Mouse (Mus musculus) embryonic facial prominence, embryonic 10.5 days (tissue): ENCODE measurements around the gene Txndc17. TPM values are rescaled to one million over a fixed set of nuclear protein-coding genes. Genes with fewer than 3 reads are reported as not detected.
"Not testable (repeated sequence)": the region's sequence is repeated elsewhere in the genome, so short reads cannot be mapped to it uniquely, and the experiment has no call there.

Source experiments
- DNase-seq: peaks from one replicate; pipeline ENCODE4 v3.0.0-alpha.2; 2017; ENCODE audit warnings: low spot score
- H3K27ac ChIP-seq: fragments of 300-500 bp; sonication (generic); replicated peaks from 2 replicates; pipeline ENCODE4 v1.5.1; 2016; ENCODE audit warnings: mild to moderate bottlenecking
- H3K27me3 ChIP-seq: fragments of 300-500 bp; sonication (generic); replicated peaks from 2 replicates; pipeline ENCODE4 v1.6.1; 2016; ENCODE audit warnings: low read depth, mild to moderate bottlenecking; ENCODE audit not compliant: poor library complexity, severe bottlenecking
- H3K36me3 ChIP-seq: fragments of 300-500 bp; sonication (generic); replicated peaks from 2 replicates; pipeline ENCODE4 v1.6.1; 2016; ENCODE audit warnings: mild to moderate bottlenecking, moderate library complexity
- H3K4me1 ChIP-seq: fragments of 300-500 bp; sonication (generic); 2 replicates; pipeline ENCODE4 v1.6.1; 2016
- H3K4me3 ChIP-seq: fragments of 300-500 bp; sonication (generic); 2 replicates; pipeline ENCODE4 v1.5.1; 2016; ENCODE audit warnings: mild to moderate bottlenecking, moderate library complexity
- H3K9me3 ChIP-seq: fragments of 300-500 bp; sonication (generic); 2 replicates; pipeline ENCODE4 v1.6.1; 2016; ENCODE audit warnings: mild to moderate bottlenecking
- WGBS: fragments of 180-500 bp; shearing (Covaris S2); methylation state at CpG from one replicate; pipeline ENCODE4 v1.1.7; 2016; 5-methylcytosine and 5-hydroxymethylcytosine counted together
- polyA plus RNA-seq: library from polyadenylated mRNA; unstranded; fragments of >200 nt; fragmentation: Nextera tagmentation; extraction: Ambion mirVana; gene quantifications from 2 replicates; pipeline ENCODE4 v1.2.1, GENCODE M21; 2016

Gene Txndc17
- polyA plus RNA-seq = 180 TPM in 2 replicates

DNA sequence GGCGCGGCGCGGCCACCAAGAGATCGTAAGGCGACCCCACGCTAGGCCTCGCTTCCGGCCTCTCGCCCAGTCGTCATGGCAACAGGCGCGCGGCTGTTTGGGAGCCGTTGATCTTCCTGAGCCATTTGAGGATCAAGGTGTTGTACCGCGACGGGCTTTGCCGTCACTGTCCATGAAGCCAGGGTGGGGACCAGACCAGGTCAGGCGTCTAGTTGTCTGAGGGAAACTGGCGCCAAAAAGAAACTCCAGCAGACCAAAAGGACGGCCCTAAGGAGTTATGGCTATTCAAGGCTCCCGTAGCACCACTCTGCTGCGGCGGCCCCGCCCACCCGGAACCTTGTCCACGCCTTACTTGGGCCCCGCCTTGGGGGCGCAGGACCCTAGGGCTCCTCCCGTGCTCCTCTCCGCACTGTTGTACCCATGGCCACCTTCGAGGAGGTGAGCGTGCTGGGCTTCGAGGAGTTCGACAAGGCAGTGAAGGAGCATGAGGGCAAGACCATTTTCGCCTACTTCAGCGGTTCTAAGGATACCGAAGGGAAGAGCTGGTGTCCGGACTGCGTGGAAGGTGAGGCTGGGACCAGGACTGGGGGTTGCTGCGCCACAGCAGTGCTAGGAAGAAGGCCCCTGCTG lies at the start of gene Txndc17, which contains the start of gene 4933427D14Rik:
Gene Txndc17 (plus strand): TSS at position 344 of the 630 bp plus-strand sequence.
Gene 4933427D14Rik (minus strand): TSS at position 256 of the 630 bp plus-strand sequence.
- Histone ChIP-seq H3K4me3 (peak within 1 kb of the TSS; percentile 87), H3K36me3 (peaks cover 47% of the 10 kb centered on the region), H3K27me3 (no peaks in the 10 kb centered on the region), H3K9me3 (no peaks in the 10 kb centered on the region), H3K27ac (peak within 1 kb of the TSS; percentile 86), H3K4me1 (peaks cover 37% of the 10 kb centered on the region)
- DNase-seq = peak; percentile 91
- under 1% methylated on average over 42 of the region's 42 CpGs for WGBS

DNA sequence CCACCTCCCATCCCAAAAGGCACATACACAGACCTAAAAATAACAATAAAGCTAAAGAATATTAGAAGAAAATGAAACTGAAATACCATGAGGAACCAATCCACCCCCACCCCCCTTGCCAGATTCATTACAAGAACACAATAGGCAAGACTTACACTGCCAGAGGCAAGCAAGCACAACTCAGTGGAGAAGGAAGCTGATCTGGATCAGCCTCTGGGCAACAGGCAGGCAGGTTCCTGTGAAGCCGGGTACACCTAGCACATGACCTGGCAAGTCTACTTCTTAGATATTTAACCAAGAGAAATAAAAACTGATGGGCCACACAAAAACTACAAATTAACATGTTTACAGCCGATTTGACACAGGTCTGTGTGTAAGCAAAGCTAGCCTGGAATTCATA lies 44.1 kb upstream of the Txndc17 start:
- H3K27me3 ChIP-seq = no peaks in the 10 kb centered on the region
- no peaks in the 10 kb centered on the region for H3K4me1 ChIP-seq
- H3K4me3 ChIP-seq = no peak overlapping the region
- no peaks in the 10 kb centered on the region for H3K9me3 ChIP-seq
- H3K27ac ChIP-seq = no peak overlapping the region
- 93% methylated on average over 2 of the region's 2 CpGs for WGBS
- DNase-seq = no peak
- H3K36me3 ChIP-seq = peaks cover 88% of the 10 kb centered on the region

DNA sequence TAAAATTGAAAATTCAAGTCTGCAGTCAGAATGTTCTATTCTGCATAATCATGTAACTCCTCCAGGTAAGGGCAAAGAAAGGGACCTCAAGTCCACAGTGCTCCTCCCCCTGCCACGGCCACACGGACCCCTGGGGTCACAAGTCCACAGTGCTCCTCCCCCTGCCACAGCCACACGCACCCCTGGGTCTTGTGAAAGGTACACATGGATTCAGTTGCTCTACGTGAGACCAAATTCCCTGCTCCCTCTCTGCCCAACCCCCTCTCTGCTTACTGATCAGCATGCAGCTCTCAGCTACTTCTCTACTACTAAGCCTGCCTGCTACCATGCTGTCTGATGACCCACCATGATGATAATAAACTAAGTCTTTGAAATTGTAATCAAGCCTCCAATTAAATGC lies 37.5 kb upstream of the Txndc17 start:
- DNase-seq = no peak
- Histone ChIP-seq H3K27me3 (no peaks in the 10 kb centered on the region), H3K4me3 (no peak overlapping the region), H3K4me1 (no peaks in the 10 kb centered on the region), H3K9me3 (no peaks in the 10 kb centered on the region), H3K36me3 (peaks cover 92% of the 10 kb centered on the region), H3K27ac (no peak overlapping the region)
- 83% methylated on average over 4 of the region's 4 CpGs for WGBS

DNA sequence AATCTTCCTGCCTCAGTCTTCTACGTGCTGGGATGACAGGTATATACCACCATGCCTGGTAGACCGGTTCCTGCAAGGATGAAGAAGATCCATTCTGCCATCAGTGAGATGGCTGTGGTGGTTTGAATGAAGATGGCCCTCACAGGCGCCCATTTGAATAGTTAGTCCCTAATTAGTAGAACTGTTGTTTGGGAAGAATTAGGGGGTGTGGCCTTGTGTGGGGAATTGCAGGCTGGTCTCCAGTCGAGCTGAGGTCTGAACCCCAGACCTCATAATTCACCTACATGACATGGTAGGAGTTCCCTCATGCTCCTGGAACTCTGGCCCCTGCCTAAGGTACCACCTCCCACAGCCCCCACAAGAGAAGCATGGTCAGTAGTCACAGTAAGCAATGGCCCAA lies 35.4 kb upstream of the Txndc17 start:
- not testable (repeated sequence) for DNase-seq
- H3K36me3 ChIP-seq = peaks cover 92% of the 10 kb centered on the region

DNA sequence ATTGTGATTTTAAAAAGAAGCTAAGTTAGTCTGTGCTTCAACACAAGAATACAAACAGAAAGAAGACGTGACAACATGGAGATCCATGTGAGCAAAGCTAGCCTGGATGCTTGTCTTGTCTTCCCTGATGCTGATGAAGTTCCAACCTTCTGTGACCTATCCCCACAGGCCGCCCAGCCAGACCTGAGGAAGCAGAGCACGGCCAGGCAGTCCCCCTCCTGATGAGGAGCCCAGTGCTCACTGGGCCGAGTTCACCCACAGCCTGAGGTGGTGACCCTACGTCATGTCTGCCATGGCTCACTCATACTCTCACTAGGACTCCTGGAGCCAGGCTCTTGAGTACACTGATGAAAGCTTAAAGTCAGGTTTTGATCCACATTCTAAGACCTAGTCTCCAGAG lies 33.8 kb upstream of the Txndc17 start:
- Histone ChIP-seq H3K4me1 (no peaks in the 10 kb centered on the region), H3K36me3 (peaks cover 94% of the 10 kb centered on the region)

More for the DNA sequence above, 35.4 kb upstream of the Txndc17 start:
- H3K4me1 ChIP-seq, H3K9me3 ChIP-seq, H3K4me3 ChIP-seq, H3K27ac ChIP-seq, H3K27me3 ChIP-seq: not testable (repeated sequence)
- 82% methylated on average over 4 of the region's 4 CpGs for WGBS

DNA sequence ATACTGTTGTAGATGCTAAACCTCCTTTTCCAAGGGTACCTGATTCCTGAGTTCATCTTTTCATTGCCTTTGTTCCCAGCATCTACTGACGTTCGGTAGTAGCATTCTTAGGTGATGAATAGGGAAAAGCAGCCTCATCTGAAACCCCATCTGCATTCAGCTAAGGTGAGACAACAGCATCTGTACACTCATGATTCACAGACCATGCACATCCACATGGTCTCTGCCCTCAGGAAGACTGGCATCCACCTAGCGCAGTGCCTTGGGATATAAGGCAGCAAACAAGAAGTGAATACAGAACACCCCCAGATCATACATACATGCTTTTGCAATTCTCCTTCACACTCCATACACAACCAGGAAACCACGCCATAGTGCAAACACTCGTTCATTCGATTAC lies 32.6 kb upstream of the Txndc17 start:
- Histone ChIP-seq H3K9me3 (no peaks in the 10 kb centered on the region), H3K36me3 (peaks cover 94% of the 10 kb centered on the region), H3K4me3 (no peak overlapping the region), H3K27me3 (no peaks in the 10 kb centered on the region), H3K4me1 (no peaks in the 10 kb centered on the region), H3K27ac (no peak overlapping the region)
- 90% methylated on average over 6 of the region's 6 CpGs for WGBS
- DNase-seq = no peak

More for the DNA sequence above, 33.8 kb upstream of the Txndc17 start:
- no peak for DNase-seq
- Histone ChIP-seq H3K27ac (no peak overlapping the region), H3K9me3 (no peaks in the 10 kb centered on the region), H3K4me3 (no peak overlapping the region), H3K27me3 (no peaks in the 10 kb centered on the region)
- WGBS = 82% methylated on average over 5 of the region's 5 CpGs

DNA sequence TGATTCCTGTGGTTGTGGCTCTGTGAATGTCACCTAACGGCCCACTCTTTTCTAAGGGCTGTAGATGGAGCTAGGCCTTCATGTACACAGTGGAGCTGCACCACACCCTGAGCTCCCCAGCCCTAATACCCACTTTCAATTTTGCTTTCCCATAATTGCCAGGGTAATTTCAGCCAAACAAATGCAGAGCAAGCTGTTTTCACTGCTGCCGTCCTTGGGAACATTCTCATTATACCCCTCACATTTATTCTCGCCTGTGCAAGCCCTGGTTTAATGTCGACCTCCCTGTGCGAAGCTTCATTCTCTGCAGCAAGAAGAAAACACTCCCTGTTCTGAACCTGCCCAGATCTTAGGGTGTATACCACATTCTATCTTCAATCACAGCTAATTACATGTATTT lies 31.4 kb upstream of the Txndc17 start:
- Histone ChIP-seq H3K4me1 (no peaks in the 10 kb centered on the region), H3K27me3 (no peaks in the 10 kb centered on the region), H3K4me3 (no peak overlapping the region), H3K36me3 (peaks cover 91% of the 10 kb centered on the region), H3K9me3 (no peaks in the 10 kb centered on the region), H3K27ac (no peak overlapping the region)
- no peak for DNase-seq
- 85% methylated on average over 5 of the region's 5 CpGs for WGBS

DNA sequence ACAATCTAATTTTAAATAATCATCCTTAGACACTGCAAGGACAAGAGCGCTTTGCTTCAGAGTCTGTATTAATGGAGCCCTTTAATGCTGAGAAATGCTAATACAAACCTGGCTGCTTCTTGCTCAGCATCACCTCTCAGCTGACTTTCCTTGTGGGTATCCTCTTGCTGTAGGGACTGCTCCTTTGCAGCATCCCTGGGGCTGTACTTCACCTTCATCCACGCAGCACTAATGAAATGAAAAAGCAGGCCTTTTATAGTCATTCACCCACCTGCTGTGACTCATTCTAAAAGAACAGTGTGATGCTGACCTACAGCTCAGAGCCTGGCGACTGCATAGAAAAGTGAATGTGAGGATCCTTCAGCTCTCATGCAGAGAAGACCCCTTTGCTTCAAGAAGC lies 30.8 kb upstream of the Txndc17 start:
- Histone ChIP-seq H3K36me3 (peaks cover 97% of the 10 kb centered on the region), H3K27me3 (no peaks in the 10 kb centered on the region)

DNA sequence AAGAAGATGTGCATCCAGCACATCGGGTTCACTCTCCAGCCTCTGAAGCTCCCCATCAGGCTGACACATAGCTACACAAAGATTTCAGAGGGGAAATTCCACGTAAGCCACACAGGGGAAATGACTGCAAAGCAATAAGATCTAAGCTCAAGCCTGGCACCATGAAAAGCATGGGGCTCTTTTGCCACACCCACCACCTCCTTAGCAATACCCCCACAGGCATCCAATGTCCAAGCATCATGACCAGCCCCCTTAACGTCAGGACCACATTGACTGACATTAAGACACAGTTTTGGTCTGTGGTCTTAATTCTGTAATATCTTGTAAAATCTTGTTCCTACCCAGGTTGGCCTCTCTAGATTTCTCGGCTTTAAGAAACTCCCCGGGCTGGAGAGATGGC lies 26.8 kb upstream of the Txndc17 start:
- H3K36me3 ChIP-seq = peaks cover 74% of the 10 kb centered on the region
- no peak overlapping the region for H3K4me3 ChIP-seq
- H3K9me3 ChIP-seq = no peaks in the 10 kb centered on the region
- 91% methylated on average over 5 of the region's 5 CpGs for WGBS
- no peak for DNase-seq
- no peaks in the 10 kb centered on the region for H3K27me3 ChIP-seq
- no peak overlapping the region for H3K27ac ChIP-seq
- no peaks in the 10 kb centered on the region for H3K4me1 ChIP-seq

More for the DNA sequence above, 30.8 kb upstream of the Txndc17 start:
- Histone ChIP-seq H3K27ac (no peak overlapping the region), H3K4me3 (no peak overlapping the region), H3K9me3 (no peaks in the 10 kb centered on the region), H3K4me1 (no peaks in the 10 kb centered on the region)
- no peak for DNase-seq
- 53% methylated on average over 3 of the region's 3 CpGs for WGBS

DNA sequence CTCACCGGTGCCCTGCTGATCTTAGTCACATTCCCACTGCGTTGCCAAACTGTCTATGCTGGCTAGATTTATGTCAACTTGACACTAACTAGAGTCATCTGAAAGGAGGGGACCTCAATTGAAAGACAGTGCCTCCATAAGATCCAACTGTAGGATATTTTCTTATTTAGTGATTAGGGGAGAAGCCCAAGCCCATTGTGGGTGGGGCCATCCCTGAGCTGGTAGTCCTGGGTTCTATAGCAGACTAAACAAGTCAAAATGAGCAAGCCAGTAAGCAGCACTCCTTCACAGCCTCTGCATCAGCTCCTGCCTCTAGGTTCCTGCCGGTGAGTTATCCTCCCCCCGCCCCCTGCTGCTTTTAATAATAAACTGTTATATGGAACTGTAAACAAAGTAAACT lies 26.2 kb upstream of the Txndc17 start:
- Histone ChIP-seq H3K4me1 (no peaks in the 10 kb centered on the region), H3K9me3 (no peaks in the 10 kb centered on the region), H3K27me3 (no peaks in the 10 kb centered on the region), H3K36me3 (peaks cover 74% of the 10 kb centered on the region), H3K4me3 (no peak overlapping the region), H3K27ac (no peak overlapping the region)
- DNase-seq = no peak
- WGBS = 93% methylated on average over 4 of the region's 4 CpGs

DNA sequence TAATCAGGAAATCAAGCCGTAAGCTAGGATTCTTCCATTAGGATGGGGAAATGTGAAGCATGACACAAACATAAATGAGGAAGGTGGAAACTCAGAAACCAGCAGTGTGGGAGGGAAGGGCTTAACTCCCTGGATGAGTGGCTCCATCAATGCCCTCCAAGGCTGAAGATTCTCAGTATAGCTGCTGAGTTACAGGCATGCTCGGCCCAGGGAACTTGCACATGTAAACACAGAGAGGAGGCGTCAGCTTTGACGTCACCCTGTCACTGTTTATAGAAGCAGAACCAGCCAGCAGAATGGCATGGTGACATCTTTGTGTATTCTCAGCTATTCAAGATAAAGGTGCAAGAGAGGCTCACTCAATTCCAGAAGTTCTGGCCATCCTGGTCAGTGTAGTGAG lies 23.1 kb upstream of the Txndc17 start:
- no peaks in the 10 kb centered on the region for H3K4me1 ChIP-seq
- H3K4me3 ChIP-seq = no peak overlapping the region
- no peaks in the 10 kb centered on the region for H3K9me3 ChIP-seq
- H3K36me3 ChIP-seq = peaks cover 72% of the 10 kb centered on the region
- no peak for DNase-seq
- H3K27me3 ChIP-seq = no peaks in the 10 kb centered on the region
- WGBS = 87% methylated on average over 4 of the region's 4 CpGs
- H3K27ac ChIP-seq = no peak overlapping the region

DNA sequence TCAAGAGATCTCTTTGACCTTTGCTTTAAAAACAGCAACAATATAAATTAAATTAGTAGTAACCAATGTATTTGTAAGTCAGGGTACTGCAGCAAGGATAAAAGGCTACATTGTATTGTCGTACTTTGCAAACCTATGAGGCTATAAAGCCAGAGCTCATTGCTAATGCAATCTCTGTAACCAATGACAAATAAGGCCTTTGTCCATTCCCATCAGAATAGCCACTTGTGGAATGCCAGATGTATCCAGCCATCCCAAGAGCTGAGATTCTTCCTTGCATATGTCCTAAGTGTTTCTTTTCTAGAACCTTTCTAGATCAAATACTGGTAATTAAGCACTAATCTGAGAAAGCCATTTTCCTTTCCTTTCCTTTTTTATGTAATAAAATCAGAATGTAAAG lies 16.5 kb upstream of the Txndc17 start:
- Histone ChIP-seq H3K27me3 (no peaks in the 10 kb centered on the region), H3K36me3 (peaks cover 88% of the 10 kb centered on the region), H3K4me3 (no peak overlapping the region), H3K9me3 (no peaks in the 10 kb centered on the region), H3K4me1 (no peaks in the 10 kb centered on the region), H3K27ac (no peak overlapping the region)
- WGBS = 75% methylated on average over 1 of the region's 1 CpGs
- DNase-seq = no peak

DNA sequence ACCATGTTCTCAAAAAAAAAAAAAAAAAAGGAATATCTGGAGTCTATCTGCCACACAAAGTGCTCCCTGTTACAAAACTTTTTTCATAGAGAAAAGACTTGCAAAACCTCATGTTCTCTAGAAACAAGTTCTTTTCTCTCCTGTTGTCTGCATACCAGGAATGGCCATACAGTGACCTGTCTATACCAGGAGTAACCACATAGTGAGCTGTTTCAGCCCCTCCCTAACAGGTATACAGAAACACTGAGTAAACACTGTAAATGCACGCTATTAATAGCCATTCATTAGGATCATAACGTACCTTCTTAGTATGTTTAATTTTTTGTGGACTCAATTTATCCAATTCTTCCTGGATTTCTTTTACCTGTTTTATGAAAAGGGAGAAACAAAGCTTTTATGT lies 13.1 kb upstream of the Txndc17 start:
- Histone ChIP-seq H3K9me3 (no peaks in the 10 kb centered on the region), H3K36me3 (peaks cover 89% of the 10 kb centered on the region), H3K27me3 (no peaks in the 10 kb centered on the region), H3K4me3 (no peak overlapping the region), H3K27ac (no peak overlapping the region), H3K4me1 (no peaks in the 10 kb centered on the region)
- DNase-seq = no peak
- WGBS = 93% methylated on average over 2 of the region's 2 CpGs
